Mouse (Mus musculus) forebrain, embryonic 16.5 days (tissue): ENCODE data around the gene Pkp4. TPM values are rescaled to one million over a fixed set of nuclear protein-coding genes. Genes with fewer than 3 reads are reported as not detected.

Source experiments
- ATAC-seq: fragments of 200-750 bp; cut with Nextera tagmentation; 2 replicates; pipeline ENCODE4 v1.8.0; 2017; ENCODE audit warnings: mild to moderate bottlenecking, moderate library complexity
- H3K27ac ChIP-seq: fragments of 300-500 bp; sonication (generic); 2 replicates; pipeline ENCODE4 v1.5.1; 2014; ENCODE audit warnings: low read length, control low read depth
- H3K27me3 ChIP-seq: fragments of 300-500 bp; sonication (generic); replicated peaks from 2 replicates; pipeline ENCODE4 v1.6.1; 2014; ENCODE audit warnings: low read length; ENCODE audit not compliant: control insufficient read depth, insufficient read depth
- H3K36me3 ChIP-seq: fragments of 300-500 bp; sonication (generic); 2 replicates; pipeline ENCODE4 v1.6.1; 2014; ENCODE audit not compliant: control insufficient read depth, insufficient read depth
- H3K4me1 ChIP-seq: fragments of 300-500 bp; sonication (generic); replicated peaks from 2 replicates; pipeline ENCODE4 v1.6.1; 2014; ENCODE audit warnings: low read length; ENCODE audit not compliant: control insufficient read depth, insufficient read depth
- H3K4me2 ChIP-seq: fragments of 300-500 bp; sonication (generic); 2 replicates; pipeline ENCODE4 v1.6.1; 2014; ENCODE audit warnings: mild to moderate bottlenecking, low read length, control low read depth
- H3K4me3 ChIP-seq: fragments of 300-500 bp; sonication (generic); replicated peaks from 2 replicates; pipeline ENCODE4 v1.5.1; 2014; ENCODE audit warnings: mild to moderate bottlenecking, low read length, control low read depth
- H3K9ac ChIP-seq: fragments of 300-500 bp; sonication (generic); replicated peaks from 2 replicates; pipeline ENCODE4 v1.6.1; 2014; ENCODE audit warnings: low read depth, low read length, control low read depth
- H3K9me3 ChIP-seq: fragments of 300-500 bp; sonication (generic); 2 replicates; pipeline ENCODE4 v1.6.1; 2016; ENCODE audit warnings: low read length; ENCODE audit not compliant: control insufficient read depth
- WGBS: fragments of 180-500 bp; shearing (Covaris S2); extraction: QIAGEN DNeasy Blood & Tissue Kit; methylation state at CpG from one replicate; pipeline ENCODE4 v1.1.7; 2014; 5-methylcytosine and 5-hydroxymethylcytosine counted together
- polyA plus RNA-seq: library from polyadenylated mRNA; unstranded; fragments of >200 nt; fragmentation: Nextera tagmentation; extraction: Ambion mirVana; gene quantifications from 2 replicates; pipeline ENCODE4 v1.2.1, GENCODE M21; 2015

Pkp4 gene
- 24.9 and 26.3 TPM in 2 replicates for polyA plus RNA-seq

DNA sequence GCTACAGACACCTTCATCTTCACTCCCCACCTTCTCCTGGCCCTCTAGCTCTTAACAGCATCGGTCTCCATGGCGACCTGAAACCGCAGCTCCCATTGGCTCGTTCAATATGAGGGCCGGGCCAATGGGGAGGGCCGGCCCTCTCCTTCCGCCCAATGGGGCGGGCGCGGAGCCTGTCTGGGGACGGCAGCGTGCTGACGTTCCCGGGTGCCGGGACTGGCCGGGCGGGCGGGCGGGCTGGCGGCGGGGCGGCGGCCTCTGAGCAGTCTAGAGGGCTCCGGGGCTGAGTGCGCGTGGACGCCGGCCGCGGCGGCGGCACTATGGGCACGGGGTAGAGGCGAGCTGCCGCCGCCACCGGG, at the start of gene Pkp4, which contains the start of gene Ccdc148:
Gene Pkp4, plus strand, starts transcription at position 246 of the 359 bp plus-strand sequence.
Gene Ccdc148, minus strand, starts transcription at position 79 of the 359 bp plus-strand sequence.
- H3K27me3 ChIP-seq, result no peaks in the 10 kb centered on the region
- no peaks in the 10 kb centered on the region for H3K36me3 ChIP-seq
- WGBS, result under 1% methylated on average over 23 of the region's 37 CpGs
- peak within 1 kb of the TSS; percentile 76 for H3K9ac ChIP-seq
- no peaks in the 10 kb centered on the region for H3K9me3 ChIP-seq
- peak within 1 kb of the TSS; percentile 88 for H3K27ac ChIP-seq
- peaks cover 15% of the 10 kb centered on the region for H3K4me1 ChIP-seq
- peak within 1 kb of the TSS; percentile 90 for H3K4me3 ChIP-seq
- H3K4me2 ChIP-seq, result peak within 1 kb of the TSS; percentile 78
- ATAC-seq, result peak; percentile 99

GRCm38 (mm10) chr2:59129023-59129422, 31.6 kb upstream of the Pkp4 start:
- WGBS, result 89% methylated on average over 7 of the region's 7 CpGs
- Histone ChIP-seq H3K27me3 (no peaks in the 10 kb centered on the region), H3K4me2 (no peak overlapping the region), H3K4me1 (no peaks in the 10 kb centered on the region), H3K9ac (no peak overlapping the region), H3K9me3 (no peaks in the 10 kb centered on the region), H3K36me3 (no peaks in the 10 kb centered on the region), H3K27ac (no peak overlapping the region), H3K4me3 (no peak overlapping the region)
- no peak for ATAC-seq

DNA sequence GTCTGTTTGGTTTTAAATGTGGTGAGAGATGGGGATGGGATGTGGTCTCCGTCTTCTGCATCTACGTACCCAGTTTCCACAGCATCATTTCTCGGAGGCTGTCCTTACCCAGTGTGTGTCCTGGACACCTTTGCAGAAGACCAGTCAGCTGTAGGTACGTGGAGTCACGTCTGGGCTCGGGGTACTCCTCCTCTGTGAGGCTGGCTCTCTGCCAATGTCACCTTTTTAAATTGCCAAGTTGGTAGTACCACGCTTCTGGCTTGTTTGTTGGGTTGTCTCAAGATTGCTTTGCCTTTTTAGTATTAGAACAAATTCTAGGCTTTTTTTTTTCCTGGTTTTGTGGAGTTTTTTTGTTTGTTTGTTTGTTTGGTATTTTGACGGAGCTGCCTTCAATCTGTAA, 30.8 kb upstream of the Pkp4 start:
- no peak overlapping the region for H3K27ac ChIP-seq
- no peak overlapping the region for H3K4me2 ChIP-seq
- no peak overlapping the region for H3K4me3 ChIP-seq
- no peaks in the 10 kb centered on the region for H3K4me1 ChIP-seq
- H3K27me3 ChIP-seq, result no peaks in the 10 kb centered on the region
- no peaks in the 10 kb centered on the region for H3K36me3 ChIP-seq
- H3K9me3 ChIP-seq, result no peaks in the 10 kb centered on the region
- 70% methylated on average over 8 of the region's 8 CpGs for WGBS
- H3K9ac ChIP-seq, result no peak overlapping the region
- no peak for ATAC-seq

DNA sequence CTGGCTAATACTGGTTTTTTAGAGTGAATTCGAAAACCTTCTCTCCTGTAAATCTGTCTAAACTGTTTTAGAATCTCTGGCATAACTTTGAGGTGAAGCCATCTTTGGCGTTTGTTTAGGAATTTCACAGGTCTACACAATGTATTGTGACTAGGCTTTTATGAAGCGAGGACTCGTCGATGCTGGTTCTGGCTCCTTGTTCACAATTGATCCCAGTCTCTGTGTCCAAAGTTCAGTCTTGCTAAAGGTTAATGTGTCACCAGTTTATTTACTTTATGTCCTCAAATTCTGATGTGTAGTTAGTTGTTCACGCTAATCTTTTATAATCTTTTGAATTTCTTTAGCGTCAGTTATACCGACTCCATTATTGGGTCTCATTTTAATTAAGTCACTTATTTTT, 29.6 kb upstream of the Pkp4 start:
- H3K36me3 ChIP-seq, result no peaks in the 10 kb centered on the region
- WGBS, result 88% methylated on average over 8 of the region's 8 CpGs
- H3K27ac ChIP-seq, result no peak overlapping the region
- no peaks in the 10 kb centered on the region for H3K27me3 ChIP-seq
- H3K9me3 ChIP-seq, result no peaks in the 10 kb centered on the region
- H3K9ac ChIP-seq, result no peak overlapping the region
- no peak overlapping the region for H3K4me2 ChIP-seq
- H3K4me1 ChIP-seq, result no peaks in the 10 kb centered on the region
- no peak for ATAC-seq
- no peak overlapping the region for H3K4me3 ChIP-seq

- H3K4me1 ChIP-seq, result peaks cover 4% of the 10 kb centered on the region
- no peak overlapping the region for H3K27ac ChIP-seq
- H3K9me3 ChIP-seq, result no peaks in the 10 kb centered on the region
- H3K9ac ChIP-seq, result no peak overlapping the region
- H3K36me3 ChIP-seq, result no peaks in the 10 kb centered on the region
- H3K4me3 ChIP-seq, result no peak overlapping the region
- no peak overlapping the region for H3K4me2 ChIP-seq
- H3K27me3 ChIP-seq, result no peaks in the 10 kb centered on the region
- no peak for ATAC-seq
Measured at GRCm38 (mm10) chr2:59155428-59155827, 5.2 kb upstream of the Pkp4 start.

DNA sequence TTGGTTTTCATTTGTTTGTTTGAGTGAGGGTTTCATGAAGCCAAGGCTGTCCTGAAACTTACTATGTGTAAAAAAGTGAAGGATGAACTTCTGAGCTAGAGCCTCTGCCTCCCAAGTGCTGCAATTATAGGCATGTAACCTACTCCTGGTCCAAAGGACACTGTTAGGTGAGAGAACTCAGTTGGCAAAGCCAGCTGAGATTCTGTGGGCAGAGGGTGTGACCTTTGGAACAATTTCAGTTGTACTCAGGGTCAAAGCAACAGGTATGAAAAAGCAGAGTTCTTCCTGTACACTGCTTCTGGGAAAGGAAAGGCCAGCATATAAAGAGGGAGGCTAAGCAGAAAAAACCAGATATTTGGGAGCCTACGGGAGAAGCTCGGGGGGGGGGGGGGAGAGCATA, 2.5 kb upstream of the Pkp4 start:
- Histone ChIP-seq H3K4me1 (peaks cover 10% of the 10 kb centered on the region), H3K27ac (no peak overlapping the region), H3K4me2 (no peak overlapping the region), H3K4me3 (no peak overlapping the region), H3K9ac (no peak overlapping the region), H3K9me3 (no peaks in the 10 kb centered on the region), H3K36me3 (no peaks in the 10 kb centered on the region), H3K27me3 (no peaks in the 10 kb centered on the region)
- no peak for ATAC-seq
- 33% methylated on average over 1 of the region's 2 CpGs for WGBS

DNA sequence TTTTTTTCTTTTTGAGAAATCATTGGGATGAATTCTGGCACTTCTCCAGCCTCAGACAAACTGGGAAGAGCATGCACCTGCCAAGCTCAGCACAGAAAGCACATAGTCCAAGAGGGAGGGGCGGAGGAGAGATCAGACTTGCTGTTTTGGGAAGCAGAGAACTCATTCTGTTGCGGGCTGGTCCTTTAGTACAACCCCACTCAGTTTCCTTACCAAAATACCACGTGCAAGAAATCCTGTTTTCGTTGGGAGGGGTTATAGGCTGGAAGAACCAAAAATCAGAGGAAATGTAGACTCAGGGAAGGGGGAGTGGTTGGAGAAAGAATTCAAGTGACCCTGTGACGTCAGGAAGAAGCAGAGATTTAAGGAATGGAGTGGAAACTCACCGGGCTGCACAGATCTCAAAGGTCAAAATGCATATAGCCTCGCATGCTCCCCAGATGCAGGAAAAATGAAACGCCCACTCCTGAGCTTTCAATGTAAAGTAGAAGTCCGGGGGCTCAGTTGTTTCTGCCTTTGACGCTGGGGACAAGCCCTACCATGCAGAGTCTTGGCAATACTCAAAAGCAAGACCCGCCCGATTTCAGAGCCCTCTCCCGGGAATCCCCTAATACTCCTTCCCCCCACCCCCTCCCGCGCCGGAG, 567 bp upstream of the Pkp4 start:
- Histone ChIP-seq H3K27ac (peak overlapping the region; percentile 48), H3K4me1 (peaks cover 15% of the 10 kb centered on the region), H3K9ac (peak overlapping the region; percentile 61), H3K4me3 (peak overlapping the region; percentile 90), H3K9me3 (no peaks in the 10 kb centered on the region), H3K4me2 (peak overlapping the region; percentile 78), H3K27me3 (no peaks in the 10 kb centered on the region), H3K36me3 (no peaks in the 10 kb centered on the region)
- under 1% methylated on average over 16 of the region's 16 CpGs for WGBS
- peak; percentile 11 for ATAC-seq

- no peaks in the 10 kb centered on the region for H3K9me3 ChIP-seq
- H3K27me3 ChIP-seq, result no peaks in the 10 kb centered on the region
- peak overlapping the region; percentile 65 for H3K4me2 ChIP-seq
- peaks cover 15% of the 10 kb centered on the region for H3K4me1 ChIP-seq
- peak overlapping the region; percentile 88 for H3K27ac ChIP-seq
- under 1% methylated on average over 57 of the region's 58 CpGs for WGBS
- H3K9ac ChIP-seq, result peak overlapping the region; percentile 76
- H3K36me3 ChIP-seq, result no peaks in the 10 kb centered on the region
- peak overlapping the region; percentile 90 for H3K4me3 ChIP-seq
- peak; percentile 43 for ATAC-seq
Measured at GRCm38 (mm10) chr2:59161021-59161440, 381 bp downstream of the Pkp4 start.

DNA sequence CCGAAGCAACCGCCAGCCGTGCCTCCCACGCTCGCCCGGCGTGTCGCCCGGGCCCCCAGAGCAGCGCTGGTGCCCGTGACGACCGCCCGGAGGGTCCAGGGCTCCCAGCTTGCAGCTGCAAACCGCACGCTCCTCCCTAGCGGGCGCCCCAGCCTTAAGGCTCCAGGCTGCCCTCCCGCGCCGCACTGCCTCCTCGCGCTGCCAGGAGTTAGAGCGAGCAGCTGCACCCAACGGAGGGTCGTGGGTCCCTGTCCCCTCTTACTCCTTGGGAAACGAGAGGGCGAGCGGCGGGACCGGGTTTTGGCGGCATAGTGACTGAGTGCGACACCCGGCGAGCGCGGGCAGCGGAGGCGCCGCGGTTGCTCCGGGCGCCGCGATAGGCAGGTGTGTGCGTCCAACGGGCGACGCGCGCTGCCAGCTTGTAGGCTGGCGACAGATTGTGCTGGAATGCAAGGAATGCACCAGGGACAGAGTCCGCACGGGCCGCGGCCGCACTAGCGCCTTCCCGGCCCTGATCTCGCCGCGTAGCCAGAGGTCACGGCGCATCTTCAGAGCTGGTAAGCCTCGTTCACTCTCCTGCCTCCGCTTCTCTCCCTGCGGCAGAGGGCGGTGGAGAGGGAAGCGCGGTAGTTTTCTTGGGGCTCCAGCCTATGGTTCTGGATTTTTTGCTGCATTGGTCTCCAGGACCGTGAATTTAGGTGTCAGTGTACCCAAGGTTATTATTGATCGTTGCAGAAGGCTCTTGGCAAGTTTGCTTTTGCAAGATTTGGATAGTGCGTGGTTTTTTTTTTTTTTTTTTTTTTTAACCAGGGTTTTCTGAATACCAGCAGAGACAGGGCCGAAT, 1.0 kb downstream of the Pkp4 start:
- Histone ChIP-seq H3K27me3 (no peaks in the 10 kb centered on the region), H3K4me2 (peak overlapping the region; percentile 65), H3K27ac (peak overlapping the region; percentile 88), H3K9ac (peak overlapping the region; percentile 76), H3K4me3 (peak overlapping the region; percentile 90), H3K36me3 (no peaks in the 10 kb centered on the region), H3K4me1 (peaks cover 15% of the 10 kb centered on the region), H3K9me3 (no peaks in the 10 kb centered on the region)
- under 1% methylated on average over 72 of the region's 74 CpGs for WGBS
- peak; percentile 65 for ATAC-seq
